Mouse (Mus musculus): Measurements from ENCODE around the gene Rapgef1.

- TF ChIP-seq CTCF (IDR thresholded peaks at IDR 0.05; ENCODE audit: control insufficient read depth, insufficient read depth, low read length) (no peak), POLR2A (IDR thresholded peaks at IDR 0.05; ENCODE audit: borderline replicate concordance, control insufficient read depth, low read depth, low read length) (no peak)
Measured at GRCm38 (mm10) chr2:29625573-29626200, 6.2 kb downstream of the Rapgef1 start.
